Mouse (Mus musculus) skeletal muscle tissue, postnatal 0 days (tissue): ENCODE data around the gene Btd. TPM values are rescaled to one million over a fixed set of nuclear protein-coding genes. Genes with fewer than 3 reads are reported as not detected.

Source experiments
- polyA plus RNA-seq: library from polyadenylated mRNA; unstranded; fragments of >200 nt; fragmentation: Nextera tagmentation; extraction: Ambion mirVana; gene quantifications from 2 replicates; pipeline ENCODE4 v1.2.1, GENCODE M21; 2015

The Btd gene
- 17.4 and 22.4 TPM in 2 replicates for polyA plus RNA-seq

DNA sequence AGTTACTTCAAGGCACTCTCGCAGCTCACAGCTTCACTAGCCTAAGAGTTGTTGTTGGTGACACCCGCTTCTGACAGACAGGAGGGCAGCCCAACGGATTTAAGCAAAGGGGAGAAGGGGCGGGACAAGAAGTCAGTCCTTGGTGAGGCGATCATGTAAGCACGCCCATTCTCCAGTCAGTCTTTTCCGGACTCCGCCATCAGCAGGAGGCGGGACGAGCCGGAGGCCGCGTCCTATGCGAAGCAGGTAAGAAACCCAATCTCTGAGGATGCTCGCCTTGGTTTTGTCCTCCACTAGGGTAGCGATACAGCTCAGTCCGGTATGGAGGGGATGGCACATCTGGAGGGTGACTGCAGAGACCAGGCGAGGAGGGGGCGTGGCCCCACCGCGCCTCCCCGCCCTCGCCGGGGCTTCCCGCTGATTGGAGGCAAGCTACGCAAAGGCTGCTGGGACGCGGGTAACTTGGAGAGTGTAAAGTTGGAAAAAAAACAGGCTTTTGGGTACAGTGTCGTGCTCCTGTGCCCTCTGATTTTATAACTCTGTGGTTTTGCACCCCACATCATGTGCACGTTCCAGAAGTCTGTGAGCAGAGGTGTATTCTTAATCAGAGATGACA is at the start of gene Btd, which contains the start of gene Hacl1:
Btd (plus strand) TSS at position 139 of the 616 bp plus-strand sequence.
Hacl1 (minus strand) TSS at position 397 of the 616 bp plus-strand sequence.

DNA sequence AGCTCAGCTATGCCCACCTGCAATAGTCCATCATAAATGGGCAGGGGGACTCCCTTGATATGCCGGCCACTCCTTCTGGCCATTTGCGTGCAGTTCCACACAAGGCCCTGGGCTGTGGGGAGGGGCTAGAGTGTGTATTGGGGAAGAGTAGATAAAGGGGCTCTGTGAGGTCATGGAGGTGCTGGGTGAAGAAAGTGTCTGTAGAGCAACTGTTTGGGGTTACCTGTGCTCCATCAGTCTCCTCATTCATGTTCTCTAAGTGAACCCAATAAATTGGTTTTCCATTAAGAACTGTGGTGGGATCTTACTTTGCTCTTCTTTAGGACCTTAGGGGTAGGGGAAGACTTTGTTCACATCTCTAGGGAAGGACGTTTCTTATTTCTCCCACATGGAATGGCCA is 49.6 kb upstream of the Btd start, which contains the start of gene Colq:
Colq (minus strand) TSS at position 101 of the 400 bp plus-strand sequence.

DNA sequence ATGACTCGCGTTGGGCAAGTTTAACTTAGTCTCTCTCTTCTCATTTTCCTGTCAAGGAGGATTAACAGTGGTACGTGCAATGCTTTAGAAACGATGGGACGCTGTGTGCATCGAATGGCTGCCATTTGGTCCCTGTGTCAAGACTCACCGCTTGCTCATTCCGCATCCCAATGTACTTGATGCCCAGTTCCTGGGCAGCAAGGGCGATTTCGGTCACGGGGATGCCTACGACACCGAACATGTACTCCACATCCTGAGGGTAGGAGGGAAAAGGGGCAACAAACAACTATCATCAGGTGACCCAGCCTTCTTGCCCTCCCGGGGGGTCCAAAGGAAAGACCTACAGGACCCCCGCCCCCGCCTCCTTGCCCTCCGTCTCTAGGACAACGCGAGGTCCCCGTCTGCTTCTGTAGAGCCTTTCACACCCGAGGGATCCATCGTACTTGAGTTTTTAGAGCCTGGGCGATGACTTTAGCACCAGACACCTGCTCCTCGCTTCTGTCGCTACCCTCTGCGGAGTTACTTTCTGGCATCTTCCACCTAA is 410 bp upstream of the Btd start, which contains the start of gene Gm49387:
Gm49387 (minus strand) TSS at position 533 of the 544 bp plus-strand sequence.

Other genes with a start within 250 kb of the Btd start
- 47.5 and 49.3 TPM in 2 replicates for gene Sh3bp5, start 204.9 kb upstream of the Btd start, polyA plus RNA-seq
- gene Eaf1, start 146.6 kb upstream of the Btd start, polyA plus RNA-seq, result 10.3 and 11.2 TPM in 2 replicates
- gene Mettl6, start 146.0 kb upstream of the Btd start, polyA plus RNA-seq, result 27.4 and 29.4 TPM in 2 replicates
- 12.1 and 14.9 TPM in 2 replicates for gene Colq, start 49.7 kb upstream of the Btd start, polyA plus RNA-seq
- gene Gm49387, start 150 bp upstream of the Btd start, polyA plus RNA-seq, result 2.8 and 5.7 TPM in 2 replicates
- 12.3 and 31.1 TPM in 2 replicates for gene Hacl1, start 258 bp downstream of the Btd start, polyA plus RNA-seq
- gene Ankrd28, start 189.6 kb downstream of the Btd start, polyA plus RNA-seq, result 6.2 and 7.3 TPM in 2 replicates